Mouse (Mus musculus) inflammation-experienced regulatory T-cells, adult 6 months (primary cell): ENCODE results near the gene Ccdc51. TPM values are rescaled to one million over a fixed set of nuclear protein-coding genes. Genes with fewer than 3 reads are reported as not detected.

Source experiments
- ATAC-seq: one replicate; pipeline ENCODE4 v1.8.0; 2017
- polyA plus RNA-seq, 3 experiments: library from polyadenylated mRNA; unstranded; fragments of 100-300 nt; shearing (Covaris generic); gene quantifications; one replicate each; pipeline ENCODE4 v1.2.1; 2017

Gene Ccdc51
- polyA plus RNA-seq, result 10 to 100 TPM; 12.1 to 15.5 (median 12.3) TPM

DNA sequence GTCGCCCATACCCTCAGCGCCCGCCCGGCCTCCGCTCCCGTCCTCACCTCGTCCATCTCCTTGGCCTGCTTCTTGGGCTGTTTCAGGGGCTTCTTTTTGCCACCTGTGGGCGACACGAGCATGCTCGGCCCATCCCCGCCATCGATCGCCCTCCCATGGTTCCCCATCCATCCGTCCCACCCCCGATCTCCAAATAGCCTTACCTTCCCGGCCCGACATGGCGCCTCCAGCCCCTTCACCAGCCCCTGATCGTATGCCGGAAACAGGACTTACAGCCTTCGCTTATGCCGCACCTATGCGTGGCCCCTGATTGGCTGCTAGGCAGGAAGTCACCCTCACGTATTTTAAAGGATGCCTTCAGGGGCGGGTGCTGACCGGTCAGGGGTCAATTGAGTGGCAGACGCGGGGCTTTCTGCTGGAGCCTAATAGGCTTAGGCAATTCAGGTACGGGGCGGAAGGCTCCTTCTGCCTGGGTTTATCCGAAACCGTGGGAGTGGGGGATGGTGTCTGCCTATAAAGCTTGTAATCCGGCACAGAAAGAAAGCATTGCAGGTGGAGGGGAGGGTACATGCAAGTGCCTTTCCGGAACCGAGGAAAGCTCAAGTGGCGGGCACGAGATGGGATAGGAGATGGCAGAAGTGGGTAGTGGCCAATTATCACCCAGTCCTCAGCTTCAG is at the start of gene Ccdc51, which contains the start of gene Tma7:
Ccdc51 (plus strand) TSS at position 370 of the 677 bp plus-strand sequence.
Tma7 (minus strand) TSS at position 464 of the 677 bp plus-strand sequence.
- ATAC-seq, result peak; percentile 99

DNA sequence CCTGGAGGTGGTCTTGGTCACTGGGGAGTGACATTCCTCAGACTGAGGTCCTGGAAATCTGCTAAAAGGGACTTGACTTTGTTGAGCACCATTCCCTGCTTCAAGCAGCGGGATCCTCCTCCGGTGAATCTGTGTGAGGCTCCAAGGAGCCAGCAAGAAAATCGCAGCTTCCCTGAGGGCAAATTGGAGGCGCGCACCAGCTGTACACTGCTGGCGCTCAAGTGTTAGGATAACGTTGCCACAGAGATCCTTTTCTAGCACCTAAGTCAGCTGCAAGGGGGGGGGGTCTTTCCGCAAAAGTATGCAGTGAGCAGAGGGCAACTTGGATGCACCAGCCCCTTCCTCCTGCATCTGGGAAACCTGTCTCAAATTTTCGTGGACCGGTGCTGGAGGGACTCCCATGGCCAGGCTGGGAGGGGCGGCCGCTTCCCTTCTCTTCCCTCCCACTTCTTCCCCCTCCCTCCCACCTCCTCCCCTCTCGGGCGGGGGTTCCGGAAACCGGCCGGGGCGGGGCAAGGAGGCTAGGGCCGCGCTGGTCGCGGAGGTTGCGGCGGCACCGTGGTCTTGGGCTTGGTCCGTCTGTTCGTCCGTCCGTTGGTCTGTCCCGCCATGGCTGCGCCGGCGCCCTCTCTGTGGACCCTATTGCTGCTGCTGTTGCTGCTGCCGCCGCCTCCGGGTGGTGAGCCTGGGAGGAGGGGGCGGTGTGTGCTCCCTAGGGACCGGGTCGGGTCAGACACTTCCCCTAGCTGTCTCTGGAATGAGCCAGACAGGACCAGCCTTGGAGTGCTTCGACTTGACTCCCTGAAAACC is 44.0 kb upstream of the Ccdc51 start, which contains the start of gene Shisa5:
Shisa5 (plus strand) TSS at position 480 of the 810 bp plus-strand sequence.
- ATAC-seq, result peak; percentile 80

DNA sequence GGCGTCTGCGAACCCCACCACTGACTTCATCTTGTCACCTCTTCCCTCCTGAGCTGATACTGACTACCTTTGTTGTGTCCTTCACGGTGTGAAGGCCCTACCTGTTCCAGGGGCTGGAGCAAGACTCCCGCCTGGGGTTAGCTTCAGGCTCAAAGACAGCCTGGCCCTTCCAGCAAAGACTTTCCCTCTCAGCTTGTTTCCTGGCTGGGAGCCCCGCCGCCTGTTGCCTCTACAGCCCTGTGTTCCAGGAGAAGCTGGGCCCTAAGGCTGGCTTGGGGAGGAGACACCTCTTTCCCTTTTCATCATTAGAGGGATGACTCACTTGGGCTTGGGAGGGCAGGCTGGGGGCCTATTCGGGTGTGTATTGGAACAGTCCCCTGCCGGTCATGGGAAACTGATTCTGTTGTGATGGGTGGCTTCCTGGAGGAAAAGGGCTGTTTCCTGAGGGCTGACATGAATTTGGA is 43.4 kb upstream of the Ccdc51 start:
- ATAC-seq, result peak; percentile 21

DNA sequence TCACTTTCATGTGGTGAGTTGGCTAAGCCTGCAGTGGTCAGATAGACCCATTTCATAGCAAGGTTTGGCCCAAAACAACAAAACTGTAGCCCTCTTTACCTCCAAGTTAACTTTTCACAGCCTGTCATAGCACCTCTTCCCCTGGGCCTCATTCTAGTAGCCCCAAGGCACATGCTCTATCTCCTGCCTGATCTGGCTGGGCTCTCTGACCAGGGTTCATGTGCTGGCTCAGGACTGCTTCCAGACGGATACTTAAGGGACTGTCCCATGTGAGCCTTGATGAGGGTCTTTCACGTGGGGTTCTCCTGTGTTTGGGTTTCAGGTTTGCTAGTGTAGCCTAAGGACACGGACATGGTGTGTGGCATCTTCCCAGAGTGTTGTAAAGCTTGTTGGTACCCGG is 42.6 kb upstream of the Ccdc51 start:
- no peak for ATAC-seq

DNA sequence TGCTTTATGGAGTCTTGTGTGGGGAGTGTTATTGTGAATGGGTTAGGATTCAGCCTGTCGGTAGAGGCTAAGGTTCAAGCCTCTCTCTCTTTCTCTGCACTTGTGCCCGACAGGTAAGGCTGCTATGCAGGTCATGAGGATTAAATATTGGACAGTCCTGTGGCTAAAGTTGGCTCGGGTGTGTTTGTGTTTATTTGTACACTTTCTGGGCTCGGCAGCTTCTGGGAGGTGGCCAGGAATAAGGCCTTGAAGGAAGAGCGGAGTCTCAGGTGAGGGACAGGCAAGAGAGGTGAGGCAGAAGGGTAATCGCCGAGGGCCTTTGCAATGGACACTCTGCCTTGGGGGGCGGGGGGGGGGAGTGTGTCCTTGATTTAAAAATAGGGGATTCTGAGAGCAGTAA is 42.1 kb upstream of the Ccdc51 start:
- no peak for ATAC-seq

DNA sequence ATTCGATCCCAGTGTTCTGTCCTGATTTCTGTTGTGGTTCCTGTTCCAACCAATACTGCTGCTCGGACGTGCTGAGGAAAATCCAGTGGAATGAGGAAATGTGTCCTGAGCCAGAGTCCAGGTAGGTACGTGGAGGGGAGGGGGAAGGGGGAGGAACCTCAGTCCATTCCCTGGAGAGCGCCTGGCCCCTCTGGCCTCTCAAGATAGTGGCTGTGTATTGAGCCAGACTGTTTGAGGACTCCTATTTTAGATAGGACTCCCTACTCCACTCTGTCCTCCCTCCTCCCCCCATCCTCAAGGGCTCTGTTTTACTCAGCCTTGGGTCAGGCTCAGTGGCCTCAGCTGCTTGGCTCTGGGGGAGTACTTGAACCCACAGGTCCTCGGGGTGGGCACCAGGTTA is 41.4 kb upstream of the Ccdc51 start:
- ATAC-seq, result no peak

DNA sequence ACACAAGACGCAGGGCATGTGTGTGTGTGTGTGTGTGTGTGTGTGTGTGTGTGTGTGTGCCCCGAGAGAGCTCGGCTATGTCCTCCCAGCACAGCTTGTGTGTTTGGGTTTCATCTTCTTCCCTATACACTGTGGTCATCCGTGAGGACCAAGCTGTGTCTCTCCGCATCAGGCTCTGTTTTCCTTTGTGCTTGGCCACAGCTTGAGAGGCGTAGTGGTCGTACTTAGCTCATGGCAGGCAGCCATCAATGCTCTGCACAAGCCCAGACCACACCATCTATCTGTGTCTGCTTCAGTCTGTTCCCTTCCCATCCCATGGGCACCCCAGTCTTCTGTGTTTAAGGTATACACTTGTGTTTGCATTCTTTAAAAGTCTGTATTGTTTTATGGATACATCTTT is 40.9 kb upstream of the Ccdc51 start:
- ATAC-seq, result no peak

DNA sequence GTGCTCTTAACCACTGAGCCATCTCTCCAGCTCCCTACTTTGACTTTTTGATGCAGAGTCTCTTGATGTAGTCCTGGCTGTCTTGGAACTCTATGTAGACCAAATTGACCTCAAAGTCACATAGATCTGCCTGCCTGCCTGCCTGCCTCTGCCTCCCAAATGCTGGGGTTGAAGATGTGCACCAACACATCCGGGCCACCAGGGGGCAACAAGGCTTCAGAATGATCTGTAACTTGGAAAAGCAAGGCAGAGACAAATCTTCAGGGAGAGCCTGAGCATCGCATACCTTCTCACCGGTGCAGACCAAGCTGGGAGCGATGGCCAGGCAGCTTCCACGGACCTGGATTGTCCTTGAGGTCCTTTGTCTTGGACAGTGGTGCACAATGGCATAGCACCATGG is 36.0 kb upstream of the Ccdc51 start:
- peak; percentile 49 for ATAC-seq

DNA sequence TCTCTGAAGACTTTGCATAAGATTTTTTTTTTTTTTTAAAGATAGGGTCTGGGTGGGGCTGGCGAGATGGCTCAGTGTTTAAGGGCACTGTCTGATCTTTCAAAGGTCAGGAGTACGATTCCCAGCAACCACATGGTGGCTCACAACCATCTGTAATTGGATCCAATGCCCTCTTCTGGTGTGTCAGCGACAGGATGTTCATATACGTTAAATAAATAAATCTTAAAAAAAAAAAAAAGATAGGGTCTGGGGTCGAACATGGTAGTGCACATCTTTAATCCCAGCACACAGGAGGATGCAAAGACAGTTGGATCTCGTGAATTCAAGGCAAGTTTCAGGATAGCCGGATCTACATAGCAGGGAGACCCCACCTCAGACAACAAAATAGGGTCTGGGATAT is 33.0 kb upstream of the Ccdc51 start:
- no peak for ATAC-seq

DNA sequence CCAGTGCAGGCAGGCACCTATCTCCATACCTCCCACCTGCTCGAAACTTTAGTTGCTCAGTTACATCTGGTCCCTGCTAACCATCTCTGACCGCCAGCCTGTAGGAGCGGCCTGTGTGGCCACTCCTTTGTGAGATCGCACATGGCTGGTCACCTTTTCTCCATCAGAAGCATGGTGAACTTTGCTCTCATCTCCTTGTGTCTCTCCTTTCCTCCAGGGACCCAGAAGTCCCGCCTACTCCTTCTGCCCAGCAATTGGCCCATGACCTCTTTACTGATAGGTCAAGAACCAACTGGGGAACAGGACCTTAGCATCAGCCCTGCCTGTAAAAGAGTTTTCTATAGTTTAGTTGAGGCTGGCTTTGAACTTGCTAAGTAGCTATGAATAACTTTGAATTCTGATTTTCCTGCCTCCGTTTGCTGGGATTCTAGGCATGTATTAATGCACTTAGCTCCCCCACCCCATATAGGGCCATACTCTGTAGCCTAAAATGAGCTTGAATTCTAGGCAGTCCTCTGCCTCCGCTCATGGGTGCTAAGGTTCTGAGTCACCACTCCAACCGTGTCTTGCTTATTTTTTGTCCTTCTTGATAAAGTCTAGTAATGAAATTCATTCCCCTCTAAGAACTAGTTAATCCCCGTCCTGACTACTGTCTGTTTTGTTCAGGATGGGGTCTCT is 32.2 kb upstream of the Ccdc51 start:
- no peak for ATAC-seq

DNA sequence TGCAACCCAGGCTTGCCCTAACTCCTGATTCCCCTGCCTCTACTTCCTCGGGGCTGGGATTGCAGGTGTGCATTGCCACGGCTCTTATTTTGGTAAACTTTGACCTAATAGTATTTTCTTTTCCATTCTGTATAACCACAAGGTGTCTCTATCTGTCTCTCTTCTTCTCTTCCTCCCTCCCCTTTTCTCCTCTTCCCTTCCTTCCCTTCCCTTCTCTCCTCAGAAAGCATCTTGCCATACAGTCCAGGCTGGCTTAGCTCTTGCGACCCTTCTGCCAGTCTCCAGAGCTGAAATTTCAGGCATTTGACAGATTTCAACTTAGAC is 31.7 kb upstream of the Ccdc51 start:
- no peak for ATAC-seq

DNA sequence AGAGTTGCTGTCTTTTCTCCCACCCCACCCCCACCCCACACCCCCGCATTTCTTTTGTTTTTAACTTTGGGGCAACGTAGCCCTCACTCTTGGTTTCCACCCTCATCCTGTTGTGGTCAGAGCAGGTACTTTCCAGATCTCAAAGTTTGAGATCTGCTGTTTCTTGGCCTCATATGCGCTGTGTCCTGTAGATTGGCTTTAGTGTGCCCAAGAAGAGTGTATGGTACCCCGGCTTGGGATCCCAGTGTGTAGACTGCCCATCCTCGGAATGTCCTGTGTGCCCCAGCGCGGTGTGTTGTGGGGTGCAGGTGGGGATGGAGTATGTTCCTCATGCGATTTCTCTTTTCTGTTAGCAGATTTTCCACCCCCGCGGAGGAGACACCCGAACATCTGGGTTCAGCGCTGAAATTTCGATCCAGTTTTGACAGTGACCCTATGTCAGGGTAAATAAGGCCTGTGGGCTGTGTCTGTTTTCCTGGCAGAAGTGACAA is 31.2 kb upstream of the Ccdc51 start:
- ATAC-seq, result peak; percentile 51

DNA sequence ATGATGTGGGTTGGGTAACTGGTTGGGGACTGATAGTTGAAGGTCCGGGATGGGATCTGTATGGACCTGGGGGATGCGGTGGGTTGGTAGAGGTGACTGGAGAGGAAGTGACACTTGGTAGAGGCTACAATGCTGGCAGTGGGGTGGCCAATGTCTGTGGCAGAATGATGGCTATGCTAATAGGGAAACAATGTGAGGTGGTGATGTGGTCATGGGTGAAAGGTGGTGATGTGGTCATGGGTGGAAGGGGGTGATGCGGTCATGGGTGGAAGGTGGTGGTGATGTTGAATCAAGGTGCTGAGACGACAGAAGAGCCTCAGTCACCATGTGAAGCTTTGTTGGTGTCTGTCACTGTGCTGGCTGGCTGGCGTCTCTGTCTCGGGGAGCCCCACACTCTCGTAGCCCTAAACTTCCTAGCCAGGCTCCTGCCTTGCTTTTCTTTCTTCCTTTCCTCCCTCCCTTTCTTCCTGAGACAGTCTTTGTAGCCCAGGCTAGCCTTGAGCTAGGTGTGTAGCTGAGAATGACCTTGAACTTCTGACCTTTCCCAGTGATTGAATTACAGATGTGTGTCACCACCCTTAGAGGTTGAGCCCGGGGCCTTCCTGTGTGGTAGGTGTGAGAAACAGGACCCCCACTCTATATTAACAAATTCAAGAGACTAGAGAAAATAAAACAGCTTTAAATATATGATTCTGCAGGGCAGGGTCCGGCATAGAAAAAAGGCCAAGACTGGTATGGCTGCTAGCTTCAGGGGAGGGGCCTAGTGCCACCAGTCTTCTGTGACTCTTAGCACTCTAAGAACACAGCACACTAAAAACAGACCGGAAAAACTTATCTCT is 30.4 kb upstream of the Ccdc51 start:
- ATAC-seq, result peak; percentile 35

DNA sequence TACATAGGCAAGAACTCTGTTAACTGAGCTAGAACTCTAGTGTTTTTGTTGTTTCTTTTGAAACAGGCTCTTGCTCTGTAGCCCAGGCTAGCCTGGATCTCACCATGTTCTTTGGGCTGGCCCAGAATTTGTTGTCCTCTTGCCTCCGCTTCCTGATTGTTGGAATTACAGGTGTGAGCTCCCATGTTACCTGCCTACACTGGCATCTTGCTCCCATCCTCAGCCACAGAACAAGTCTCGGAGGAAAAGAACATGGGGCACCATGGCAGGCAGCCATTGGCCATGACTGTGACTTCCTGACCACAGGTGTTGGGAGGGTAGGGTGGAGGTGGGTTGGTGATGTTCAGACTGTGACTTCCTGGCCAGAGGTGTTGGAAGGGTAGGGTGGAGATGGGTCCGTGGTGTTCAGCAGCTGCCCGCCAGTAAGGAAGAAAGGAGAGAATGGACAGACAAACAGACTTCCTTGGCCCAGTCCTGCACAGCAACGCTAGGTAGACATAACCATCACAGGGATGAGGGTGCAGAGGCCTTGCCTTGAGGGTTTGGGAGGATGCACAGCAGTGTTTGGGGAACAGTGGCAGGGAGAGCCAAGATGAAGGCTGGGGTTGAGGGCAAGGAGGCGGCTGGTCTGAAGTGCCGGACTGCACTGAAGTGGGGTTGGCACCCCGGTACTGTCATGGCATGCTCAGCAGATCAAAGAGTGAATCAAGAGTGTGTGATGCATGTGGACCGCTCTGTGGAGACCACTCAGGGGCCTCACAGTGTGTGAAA is 29.6 kb upstream of the Ccdc51 start:
- peak; percentile 26 for ATAC-seq

DNA sequence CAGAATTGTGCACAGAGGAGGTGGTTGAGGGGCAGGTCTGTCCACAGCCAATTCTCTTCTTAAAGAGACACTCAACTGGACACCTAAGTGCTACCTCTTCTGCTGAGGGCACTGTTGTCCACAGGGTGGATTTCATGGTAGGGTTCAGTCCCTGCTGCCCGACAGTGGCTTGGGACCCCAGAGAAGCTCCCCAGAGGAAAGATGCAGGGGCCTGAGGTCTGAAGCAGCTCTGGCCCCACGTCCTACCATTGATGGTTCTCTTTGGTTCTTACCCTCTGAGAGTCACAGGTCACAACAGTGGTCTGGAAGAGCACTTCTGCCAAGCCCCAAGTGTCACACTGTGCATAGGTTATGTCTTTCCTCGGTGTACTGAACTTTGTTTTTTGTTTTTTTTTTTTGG is 28.9 kb upstream of the Ccdc51 start:
- ATAC-seq, result no peak

DNA sequence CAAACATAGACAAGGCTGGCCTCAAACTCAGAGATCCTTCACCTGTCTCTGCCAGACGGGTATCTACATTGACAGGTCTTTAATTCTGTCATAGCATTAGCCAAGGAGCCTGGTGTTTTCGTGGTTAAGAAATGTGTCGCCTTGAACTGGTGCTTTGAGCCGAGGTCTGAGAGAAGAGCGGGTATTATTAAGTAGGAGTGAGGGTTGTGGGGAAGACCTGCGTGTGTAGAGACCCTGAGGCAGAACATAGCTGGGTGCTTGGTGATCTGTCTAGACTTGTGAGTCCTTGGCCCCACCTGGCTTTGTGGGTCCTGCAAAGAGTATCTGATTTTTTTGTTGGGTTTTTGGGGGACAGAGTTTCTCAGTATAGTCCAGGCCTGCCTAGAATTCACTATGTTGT is 28.4 kb upstream of the Ccdc51 start:
- ATAC-seq, result no peak

DNA sequence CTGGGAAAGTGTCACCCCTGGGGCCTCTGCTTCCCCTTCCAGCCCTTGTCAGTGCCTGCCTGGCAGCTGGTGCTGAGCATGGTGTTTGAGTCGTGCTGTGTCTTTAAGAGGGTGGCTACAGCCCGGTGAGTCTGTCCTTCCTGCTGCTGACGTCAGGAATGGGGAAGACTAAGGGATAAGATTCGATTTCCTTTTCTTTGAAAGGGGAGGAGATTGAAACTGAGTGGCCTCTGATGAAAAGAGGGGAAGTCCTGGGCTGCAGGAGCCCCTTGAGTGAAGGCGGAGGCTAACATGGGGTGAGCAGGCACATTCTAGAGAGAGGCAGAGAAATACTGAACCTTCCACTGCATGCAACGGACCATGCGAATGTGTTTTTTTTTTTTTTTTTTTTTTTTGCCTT is 27.6 kb upstream of the Ccdc51 start:
- ATAC-seq, result peak; percentile 42

DNA sequence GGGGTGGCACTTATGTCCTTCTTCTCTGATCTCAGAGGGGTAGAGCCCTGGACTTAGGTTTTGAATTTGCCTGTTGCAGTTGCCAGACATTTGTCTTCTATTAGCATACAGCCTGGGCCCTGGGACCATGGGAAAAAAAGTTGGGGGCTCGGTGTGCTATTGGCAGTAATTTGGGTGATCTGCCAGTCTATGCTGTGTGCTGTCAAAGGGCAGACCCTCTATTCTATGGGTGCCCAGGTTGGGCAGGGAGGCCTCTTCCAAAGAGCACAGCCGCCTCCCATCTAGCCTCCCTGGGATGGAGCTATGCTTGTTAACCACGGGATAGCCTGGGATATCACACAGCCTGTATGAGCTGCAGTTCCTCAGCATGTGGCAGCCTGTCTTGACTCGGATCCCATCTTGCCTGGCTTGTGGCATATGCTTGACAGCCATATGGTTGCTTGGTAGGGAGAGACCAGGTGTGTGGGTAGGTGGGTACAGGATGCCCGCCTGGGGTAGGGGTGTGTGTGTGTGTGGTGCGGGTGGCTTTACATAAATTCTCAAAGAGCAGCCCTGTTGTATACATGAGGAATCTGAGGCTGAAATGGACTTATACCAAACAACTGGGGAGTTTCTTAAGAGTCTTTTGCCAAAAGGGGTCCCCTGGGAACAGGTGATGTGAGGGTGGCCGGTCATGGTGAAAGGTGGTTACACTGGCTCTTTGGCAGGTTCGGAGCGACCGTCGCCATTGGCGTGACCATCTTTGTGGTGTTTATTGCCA is 26.8 kb upstream of the Ccdc51 start:
- ATAC-seq, result no peak

DNA sequence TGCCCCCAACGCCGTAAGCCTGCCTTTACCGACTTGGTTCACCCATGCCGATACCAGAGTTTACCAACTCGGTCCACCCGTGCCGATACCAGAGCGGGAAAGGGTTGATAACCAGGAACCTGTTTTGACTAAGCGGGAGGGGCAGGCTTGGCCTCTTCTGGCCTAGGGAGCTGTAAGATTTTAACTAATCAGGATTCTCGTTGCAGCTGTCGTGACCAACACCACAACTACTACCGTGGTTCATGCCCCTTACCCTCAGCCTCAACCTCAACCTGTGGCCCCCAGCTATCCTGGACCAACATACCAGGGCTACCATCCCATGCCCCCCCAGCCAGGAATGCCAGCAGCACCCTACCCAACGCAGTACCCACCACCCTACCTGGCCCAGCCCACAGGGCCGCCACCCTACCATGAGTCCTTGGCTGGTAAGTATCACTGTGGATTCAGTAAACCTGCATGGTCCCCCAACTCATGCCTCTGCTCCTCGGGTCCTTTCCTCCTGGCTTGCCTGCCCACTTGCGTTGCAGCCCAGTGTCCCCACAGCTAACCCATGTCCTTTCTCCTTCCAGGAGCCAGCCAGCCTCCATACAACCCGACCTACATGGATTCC is 26.1 kb upstream of the Ccdc51 start:
- ATAC-seq, result no peak

DNA sequence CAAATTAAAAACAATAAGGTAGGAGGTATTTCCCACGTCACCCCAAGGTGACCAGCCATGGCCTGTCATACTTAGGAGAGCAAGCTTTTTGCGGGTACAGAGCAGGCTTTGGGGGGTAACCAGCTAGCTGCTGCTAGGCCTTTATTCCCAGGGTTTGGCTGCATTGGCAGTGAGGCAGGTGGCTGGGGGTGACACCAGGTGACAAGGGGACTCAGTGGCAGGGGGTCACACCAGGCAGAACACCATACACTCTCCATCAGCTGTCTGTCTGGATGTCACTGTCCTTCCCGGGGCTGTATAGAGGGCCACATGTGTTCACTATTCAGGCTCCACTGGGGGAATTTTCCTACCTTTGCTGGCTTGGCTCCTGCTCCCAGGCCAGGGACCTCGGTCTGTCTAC is 25.4 kb upstream of the Ccdc51 start:
- no peak for ATAC-seq
